Mouse (Mus musculus) heart, adult 2 months (tissue): ENCODE measurements around the gene Tubb2a. TPM values are rescaled to one million over a fixed set of nuclear protein-coding genes. Genes with fewer than 3 reads are reported as not detected.
A peak's percentile ranks its signal among the peaks of the same experiment; 100 is the strongest.

Source experiments
- DNase-seq, 2 experiments: peaks; one replicate each; pipeline ENCODE4 v3.0.0; 2021
- H3K27ac ChIP-seq: fragments of 200-600 bp; 2 replicates; pipeline ENCODE4 v1.8.1; 2022
- H3K27me3 ChIP-seq: fragments of 200-500 bp; 2 replicates; pipeline ENCODE4 v1.6.1; 2012; ENCODE audit warnings: mild to moderate bottlenecking, low read length, inconsistent platforms, mixed read lengths; ENCODE audit not compliant: control insufficient read depth, insufficient read depth
- H3K36me3 ChIP-seq: fragments of 200-500 bp; 2 replicates; pipeline ENCODE4 v1.6.1; 2012; ENCODE audit warnings: low read length, inconsistent platforms; ENCODE audit not compliant: control insufficient read depth, insufficient read depth
- H3K4me1 ChIP-seq: fragments of 200-500 bp; 2 replicates; pipeline ENCODE4 v1.6.1; 2011; ENCODE audit warnings: low read length; ENCODE audit not compliant: control insufficient read depth, insufficient read depth
- H3K4me3 ChIP-seq: fragments of 200-600 bp; 2 replicates; pipeline ENCODE4 v1.8.1; 2022
- H3K79me2 ChIP-seq: fragments of 200-500 bp; replicated peaks from 2 replicates; pipeline ENCODE4 v1.6.1; 2012; ENCODE audit warnings: mild to moderate bottlenecking, inconsistent platforms, low read length, moderate library complexity, mixed read lengths; ENCODE audit not compliant: control insufficient read depth, insufficient read depth
- H3K9ac ChIP-seq: fragments of 200-500 bp; 2 replicates; pipeline ENCODE4 v1.6.1; 2012; ENCODE audit warnings: low read depth, mild to moderate bottlenecking, control low read depth, inconsistent platforms, low read length, mixed read lengths
- CTCF ChIP-seq: fragments of 200-600 bp; IDR thresholded peaks from 2 replicates; pipeline ENCODE4 v1.8.1; 2022; ENCODE audit warnings: antibody characterized with exemption, mild to moderate bottlenecking, moderate library complexity
- EP300 ChIP-seq: fragments of 200-500 bp; IDR thresholded peaks from 2 replicates; pipeline ENCODE4 v1.6.1; 2011; ENCODE audit warnings: low read depth, low read length, control low read depth; ENCODE audit not compliant: insufficient read depth
- POLR2A ChIP-seq: fragments of 200-500 bp; IDR thresholded peaks from 2 replicates; pipeline ENCODE4 v1.6.1; 2011; ENCODE audit warnings: mild to moderate bottlenecking, low read depth, low read length, control low read depth; ENCODE audit not compliant: insufficient read depth
- WGBS: fragments of 180-500 bp; shearing (Covaris S2); methylation state at CpG from one replicate; pipeline ENCODE4 v1.1.7; 2018; 5-methylcytosine and 5-hydroxymethylcytosine counted together
- intact Hi-C: fragments of 180-260 bp; cut with DNase I; formaldehyde crosslinking; loops from one replicate; pipeline ENCODE4 v1.15.1; 2025
- polyA plus RNA-seq: library from polyadenylated mRNA; depleted of rRNA; stranded (reverse); fragments of >200 nt; gene quantifications from 2 replicates; pipeline ENCODE4 v1.2.3, GENCODE M21; 2012
- total RNA-seq, 2 experiments: library from RNA; stranded (reverse); gene quantifications; 2 replicates each; pipeline ENCODE4 v1.2.3; 2021

Tubb2a gene
- total and polyA plus RNA-seq, 3 experiments: 42.9 to 95.2 (median 64.1) TPM

- Histone ChIP-seq H3K79me2 (no peaks in the 10 kb centered on the region), H3K27me3 (no peaks in the 10 kb centered on the region), H3K4me1 (no peaks in the 10 kb centered on the region), H3K9ac (no peak overlapping the region), H3K36me3 (no peaks in the 10 kb centered on the region), H3K27ac (no peak overlapping the region), H3K4me3 (no peak overlapping the region)
- 77% methylated on average over 4 of the region's 4 CpGs for WGBS
- no peak for DNase-seq
- intact Hi-C loops: no loop called here
- no peak for TF ChIP-seq EP300
Observed at GRCm38 (mm10) chr13:34054391-34054790, 23.4 kb downstream of the Tubb2a start.

GRCm38 (mm10) chr13:34053673-34054282 is 24.0 kb downstream of the Tubb2a start:
- no peaks in the 10 kb centered on the region for H3K79me2 ChIP-seq
- 79% methylated on average over 13 of the region's 13 CpGs for WGBS
- H3K36me3 ChIP-seq: no peaks in the 10 kb centered on the region
- no peak for TF ChIP-seq CTCF
- TF ChIP-seq EP300: no peak
- no peak for TF ChIP-seq POLR2A
- no peak for DNase-seq
- intact Hi-C loops: no loop called here
- no peaks in the 10 kb centered on the region for H3K27me3 ChIP-seq
- no peak overlapping the region for H3K27ac ChIP-seq
- H3K4me3 ChIP-seq: no peak overlapping the region
- no peak overlapping the region for H3K9ac ChIP-seq
- H3K4me1 ChIP-seq: no peaks in the 10 kb centered on the region

GRCm38 (mm10) chr13:34051692-34052091 is 26.1 kb downstream of the Tubb2a start:
- intact Hi-C loops: no loop called here
- Histone ChIP-seq H3K79me2 (no peaks in the 10 kb centered on the region), H3K4me3 (no peak overlapping the region), H3K36me3 (no peaks in the 10 kb centered on the region), H3K27ac (no peak overlapping the region), H3K27me3 (no peaks in the 10 kb centered on the region), H3K9ac (no peak overlapping the region), H3K4me1 (no peaks in the 10 kb centered on the region)
- WGBS: 85% methylated on average over 3 of the region's 3 CpGs
- DNase-seq: no peak
- TF ChIP-seq EP300 (no peak), CTCF (no peak), POLR2A (no peak)

GRCm38 (mm10) chr13:34050479-34050878 is 27.3 kb downstream of the Tubb2a start:
- Histone ChIP-seq H3K4me3 (no peak overlapping the region), H3K36me3 (no peaks in the 10 kb centered on the region), H3K4me1 (no peaks in the 10 kb centered on the region), H3K79me2 (no peaks in the 10 kb centered on the region), H3K9ac (no peak overlapping the region), H3K27me3 (no peaks in the 10 kb centered on the region), H3K27ac (no peak overlapping the region)
- TF ChIP-seq CTCF (no peak), EP300 (no peak), POLR2A (no peak)
- WGBS: 87% methylated on average over 8 of the region's 8 CpGs
- intact Hi-C loops: no loop called here
- no peak for DNase-seq

- 92% methylated on average over 3 of the region's 3 CpGs for WGBS
- Histone ChIP-seq H3K4me1 (no peaks in the 10 kb centered on the region), H3K27ac (no peak overlapping the region), H3K79me2 (no peaks in the 10 kb centered on the region), H3K9ac (no peak overlapping the region), H3K36me3 (no peaks in the 10 kb centered on the region), H3K4me3 (no peak overlapping the region), H3K27me3 (no peaks in the 10 kb centered on the region)
- TF ChIP-seq EP300 (no peak), POLR2A (no peak), CTCF (no peak)
- DNase-seq: no peak
- intact Hi-C loops: loop anchor here (10.0 kb wide), 1 partner anchor 587 kb away; no protein-coding TSS in a partner anchor
Observed at GRCm38 (mm10) chr13:34047526-34047925, 30.3 kb downstream of the Tubb2a start.

GRCm38 (mm10) chr13:34046421-34047012 is 31.3 kb downstream of the Tubb2a start:
- no peaks in the 10 kb centered on the region for H3K36me3 ChIP-seq

More at GRCm38 (mm10) chr13:34046421-34047012, 31.3 kb downstream of the Tubb2a start:
- TF ChIP-seq CTCF: peak; percentile 98
- TF ChIP-seq POLR2A: no peak
- peak; percentile 93 for TF ChIP-seq EP300
- WGBS: 42% methylated on average over 11 of the region's 11 CpGs
- peak; percentile 73 to 77 for DNase-seq
- Histone ChIP-seq H3K27ac (no peak overlapping the region), H3K79me2 (no peaks in the 10 kb centered on the region), H3K27me3 (no peaks in the 10 kb centered on the region), H3K4me1 (no peaks in the 10 kb centered on the region), H3K9ac (no peak overlapping the region), H3K4me3 (no peak overlapping the region)
- intact Hi-C loops: loop anchor here (1.0 to 10.0 kb wide), 3 partner anchors 31 to 588 kb away; no protein-coding TSS in a partner anchor
